9 mouse cellular contexts compared by ENCODE assay signal in genomic region chr13:43005131-43005579, GRCm38 (mm10).
DNase-seq lines count a peak whose midpoint lies in the region; ATAC-seq lines count a peak whose summit lies in the region.
"Had no signal": no experiment of that assay in that cellular context is flagged by ENCODE, and none has a peak within 500 bp of the region (broad histone marks: within the 10 kb centered on the region; RNA-seq: fewer than 3 reads in every experiment).

No protein-coding gene starts in this region.

- peak; percentile 69; the same call in 1 of the 2 replicates for ATAC-seq in kidney, embryonic 14.5 days (ENCODE audit: low FRiP score, low TSS enrichment)
- peak; percentile 65; the same call in 1 of the 2 replicates for ATAC-seq in stomach, embryonic 14.5 days (ENCODE audit: insufficient number of reproducible peaks, insufficient read depth, low FRiP score, low read depth)
- no peak for ATAC-seq in hindbrain, embryonic 11.5 days (ENCODE audit: low FRiP score)

- no peak overlapping the region for H3K9ac ChIP-seq in kidney, embryonic 14.5 days (ENCODE audit: low read depth, low read length)
- H3K9ac ChIP-seq in stomach, embryonic 14.5 days (replicated peaks; ENCODE audit: low read depth, low read length): no peak overlapping the region
- H3K9ac ChIP-seq in hindbrain, embryonic 11.5 days (ENCODE audit: low read depth, low read length): no peak overlapping the region
- H3K9ac ChIP-seq: forebrain, embryonic 12.5 days had no signal

- 3% methylated on average over 3 of the region's 3 CpGs for WGBS in kidney, embryonic 14.5 days
- WGBS in stomach, embryonic 14.5 days: 9% methylated on average over 3 of the region's 3 CpGs
- WGBS in hindbrain, embryonic 11.5 days: 22% methylated on average over 3 of the region's 3 CpGs

- H3K4me1 ChIP-seq in kidney, embryonic 14.5 days (ENCODE audit: control insufficient read depth, insufficient read depth, low read length): peaks cover 4% of the 10 kb centered on the region; the same call in 1 of the 2 replicates
- H3K4me1 ChIP-seq in stomach, embryonic 14.5 days (ENCODE audit: control insufficient read depth, insufficient read depth, low read length): 0 out of 2 replicates have a peak, but pooled peaks cover 5% of the 10 kb centered on the region
- H3K4me1 ChIP-seq in hindbrain, embryonic 11.5 days (replicated peaks; ENCODE audit: control insufficient read depth, insufficient read depth, low read length): no peaks in the 10 kb centered on the region

- no peak overlapping the region for H3K4me2 ChIP-seq in kidney, embryonic 14.5 days (replicated peaks; ENCODE audit: low read depth, low read length)
- H3K4me2 ChIP-seq in stomach, embryonic 14.5 days (replicated peaks; ENCODE audit: low read depth, low read length): no peak overlapping the region
- H3K4me2 ChIP-seq in hindbrain, embryonic 11.5 days (replicated peaks; ENCODE audit: low read depth, low read length): no peak overlapping the region
- H3K4me2 ChIP-seq: forebrain, embryonic 12.5 days had no signal

- H3K27me3 ChIP-seq in kidney, embryonic 14.5 days (ENCODE audit: control insufficient read depth, insufficient read depth, low read length): no peaks in the 10 kb centered on the region
- no peaks in the 10 kb centered on the region for H3K27me3 ChIP-seq in stomach, embryonic 14.5 days (ENCODE audit: control insufficient read depth, insufficient read depth, low read length)
- no peaks in the 10 kb centered on the region for H3K27me3 ChIP-seq in hindbrain, embryonic 11.5 days (ENCODE audit: control insufficient read depth, insufficient read depth, low read length)
- H3K27me3 ChIP-seq: forebrain, embryonic 12.5 days had no signal

- H3K4me3 ChIP-seq in kidney, embryonic 14.5 days (ENCODE audit: low read length): no peak overlapping the region
- H3K4me3 ChIP-seq in stomach, embryonic 14.5 days (ENCODE audit: low read depth, low read length): no peak overlapping the region
- no peak overlapping the region for H3K4me3 ChIP-seq in hindbrain, embryonic 11.5 days (ENCODE audit: low read depth, low read length)
- H3K4me3 ChIP-seq: forebrain, embryonic 12.5 days had no signal

- DNase-seq in kidney, adult 11 months: no peak
- DNase-seq in heart, adult 9 months (ENCODE audit: low spot score in 2 of 2): peak; percentile 32 to 57
- peak; percentile 28 to 42 for DNase-seq in kidney, postnatal 25 days
- no peak for DNase-seq in frontal cortex, postnatal 36 days (ENCODE audit: low spot score in 2 of 2)
- no peak for DNase-seq in thymus, postnatal 25 days
- DNase-seq in hindbrain, embryonic 11.5 days (ENCODE audit: low spot score): no peak

- H3K36me3 ChIP-seq in kidney, embryonic 14.5 days (ENCODE audit: control insufficient read depth, insufficient read depth, low read length): no peaks in the 10 kb centered on the region
- H3K36me3 ChIP-seq in stomach, embryonic 14.5 days (ENCODE audit: control insufficient read depth, insufficient read depth, low read length): no peaks in the 10 kb centered on the region
- no peaks in the 10 kb centered on the region for H3K36me3 ChIP-seq in hindbrain, embryonic 11.5 days (ENCODE audit: control insufficient read depth, insufficient read depth, low read length)
- H3K36me3 ChIP-seq: forebrain, embryonic 12.5 days had no signal

- H3K9me3 ChIP-seq in kidney, embryonic 14.5 days (ENCODE audit: control insufficient read depth, low read length): no peaks in the 10 kb centered on the region
- no peaks in the 10 kb centered on the region for H3K9me3 ChIP-seq in stomach, embryonic 14.5 days (ENCODE audit: control insufficient read depth, low read depth, low read length)
- no peaks in the 10 kb centered on the region for H3K9me3 ChIP-seq in hindbrain, embryonic 11.5 days (ENCODE audit: control insufficient read depth, low read length)
- H3K9me3 ChIP-seq: forebrain, embryonic 12.5 days had no signal

- peak overlapping the region; percentile 30; the same call in 1 of the 2 replicates for H3K27ac ChIP-seq in kidney, embryonic 14.5 days (ENCODE audit: low read depth, low read length)
- no peak overlapping the region for H3K27ac ChIP-seq in stomach, embryonic 14.5 days (ENCODE audit: low read length)
- no peak overlapping the region for H3K27ac ChIP-seq in hindbrain, embryonic 11.5 days (ENCODE audit: low read depth, low read length)
- H3K27ac ChIP-seq: forebrain, embryonic 12.5 days had no signal

Comparison
In these comparisons a context has a peak if more than half of its experiments do, and no peak if none do; other contexts are left out.
1. DNase-seq: peak in heart, adult 9 months (2 of 2) and kidney, postnatal 25 days (2 of 2); none in kidney, adult 11 months (single experiment), frontal cortex, postnatal 36 days (0 of 2), thymus, postnatal 25 days (single experiment) and hindbrain, embryonic 11.5 days (single experiment).